Mouse (Mus musculus) spleen, adult 2 months (tissue): Measurements from ENCODE around the gene Ccdc62.

Experiments
- CTCF ChIP-seq: fragments of 200-500 bp; IDR thresholded peaks from 2 replicates; pipeline ENCODE4 v1.5.1; 2011; ENCODE audit warnings: mild to moderate bottlenecking, inconsistent platforms; ENCODE audit not compliant: insufficient read depth, insufficient read length, insufficient replicate concordance; ENCODE audit errors: extremely low read depth
- POLR2A ChIP-seq: fragments of 200-500 bp; IDR thresholded peaks from 2 replicates; pipeline ENCODE4 v1.6.1; 2011; ENCODE audit warnings: low read depth, low read length, inconsistent platforms

DNA sequence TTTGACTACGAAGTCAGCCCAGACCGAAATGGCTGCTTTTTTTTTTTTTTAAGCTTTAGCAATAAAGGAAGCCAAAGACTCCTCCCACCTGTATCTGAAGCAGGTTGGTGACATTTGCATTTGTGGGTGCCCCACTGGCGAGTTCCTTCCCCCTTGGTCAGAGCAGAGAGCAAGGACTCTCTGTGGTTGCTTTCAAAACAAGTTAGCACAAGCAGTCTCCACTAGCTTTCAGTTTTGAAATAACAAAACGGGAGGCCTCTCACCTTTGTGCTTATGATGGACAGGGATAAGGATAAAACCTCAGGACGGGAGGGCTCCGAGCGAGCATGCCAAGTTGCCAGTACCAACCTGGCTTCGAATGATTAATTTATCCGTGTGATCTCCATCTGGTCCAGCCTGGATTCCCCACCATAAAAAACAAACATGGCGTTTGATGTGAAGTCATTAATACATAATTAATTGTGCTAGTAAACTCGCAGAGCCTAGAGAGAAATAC, 44.2 kb downstream of the Ccdc62 start:
- TF ChIP-seq POLR2A (peak; percentile 23; the same call in 1 of the 2 replicates), CTCF (no peak)
